Mouse (Mus musculus): Measurements from ENCODE around the gene Gli2. TPM values are rescaled to one million over a fixed set of nuclear protein-coding genes. Genes with fewer than 3 reads are reported as not detected.

Gli2 gene
- polyA plus RNA-seq (2017; shearing (Covaris generic)) = not detected

DNA sequence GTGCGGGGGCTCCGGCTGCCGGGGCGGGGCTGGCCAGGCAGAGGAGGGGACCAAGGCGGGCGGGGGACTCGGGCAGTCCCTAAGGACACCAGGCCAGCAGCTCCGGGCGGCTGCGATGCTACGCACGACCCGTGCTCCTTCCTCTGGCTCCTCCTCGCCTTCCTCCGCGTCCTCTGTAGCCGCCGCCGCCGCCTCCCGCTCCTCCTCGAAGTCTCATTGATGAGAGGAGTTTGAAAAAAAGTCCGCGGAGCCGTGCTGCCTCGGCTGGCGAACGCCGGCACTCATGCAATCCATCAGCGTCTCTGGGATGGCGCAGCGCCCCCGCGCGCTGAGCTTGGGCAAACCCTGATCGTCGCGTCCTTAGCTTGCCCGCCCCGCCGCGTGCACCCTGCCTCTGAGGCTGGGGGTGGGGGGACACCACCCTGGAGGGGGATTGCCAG, at the start of gene Gli2:
Gli2 (minus strand) TSS at position 218 of the 440 bp plus-strand sequence.

